Mouse (Mus musculus) layer of hippocampus, postnatal 10 days (tissue): ENCODE measurements around the gene Cytip. TPM values are rescaled to one million over a fixed set of nuclear protein-coding genes. Genes with fewer than 3 reads are reported as not detected.
A peak's percentile ranks its signal among the peaks of the same experiment; 100 is the strongest.

ENCODE experiments used
- DNase-seq, 2 experiments: peaks; one replicate each; pipeline ENCODE4 v3.0.0; 2021; ENCODE audit warnings: low spot score in 2 of 2
- long read RNA-seq: library from polyadenylated mRNA; stranded (forward); transcript quantifications from one replicate; pipeline ENCODE4 v2.0.0, GENCODE M21; 2023
- total RNA-seq, 2 experiments: library from RNA; stranded (reverse); gene quantifications; 2 replicates each; pipeline ENCODE4 v1.2.3; 2021

Gene Cytip
- under 1 TPM; 0.13 to 0.30 TPM for total RNA-seq
- long read RNA-seq = 0 reads

- no peak for DNase-seq
Observed at GRCm38 (mm10) chr2:58195346-58195745, at the start of gene Cytip. TSS of gene Cytip (minus strand) at chr2:58195532.

DNA sequence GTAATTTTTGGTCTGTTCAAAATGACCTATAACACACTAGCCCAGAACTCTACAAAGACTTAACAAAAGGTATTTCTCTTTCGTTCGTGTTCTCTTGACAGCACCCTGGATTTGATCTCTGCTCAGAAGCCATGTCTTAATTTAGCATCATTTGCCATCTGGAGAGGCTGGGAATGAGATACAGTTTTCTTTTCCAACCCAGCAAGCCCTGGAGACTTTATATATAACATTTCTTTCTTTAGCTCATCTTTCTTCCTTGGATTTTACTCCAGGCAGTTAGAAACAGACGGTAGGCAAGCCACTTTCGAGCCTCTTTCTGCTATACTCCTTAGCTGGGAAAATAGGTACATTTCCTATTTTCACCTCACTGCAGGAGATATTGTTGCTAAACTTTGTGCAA lies 45.3 kb upstream of the Cytip start:
- no peak for DNase-seq

DNA sequence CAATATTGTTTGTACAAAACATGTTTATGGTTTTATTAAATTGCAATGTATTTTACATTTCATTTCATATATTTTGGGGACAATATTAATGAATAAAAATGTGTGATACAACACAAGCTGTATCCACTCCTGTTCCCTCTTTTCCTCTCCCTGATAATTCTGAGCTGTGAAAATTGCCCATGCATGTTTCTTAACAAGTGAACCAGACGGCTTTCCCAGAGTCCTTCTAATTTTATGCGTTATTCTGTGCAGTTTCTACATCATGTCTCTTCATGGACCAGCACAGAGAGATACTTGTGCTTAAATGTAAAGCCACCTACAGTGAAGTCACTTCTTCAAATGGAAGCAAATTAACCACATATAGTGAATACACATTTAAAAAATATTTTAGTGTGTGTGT lies 42.2 kb upstream of the Cytip start:
- DNase-seq = no peak

- peak; percentile 72 to 81 for DNase-seq
Observed at GRCm38 (mm10) chr2:58199442-58199841, 4.1 kb upstream of the Cytip start.

DNA sequence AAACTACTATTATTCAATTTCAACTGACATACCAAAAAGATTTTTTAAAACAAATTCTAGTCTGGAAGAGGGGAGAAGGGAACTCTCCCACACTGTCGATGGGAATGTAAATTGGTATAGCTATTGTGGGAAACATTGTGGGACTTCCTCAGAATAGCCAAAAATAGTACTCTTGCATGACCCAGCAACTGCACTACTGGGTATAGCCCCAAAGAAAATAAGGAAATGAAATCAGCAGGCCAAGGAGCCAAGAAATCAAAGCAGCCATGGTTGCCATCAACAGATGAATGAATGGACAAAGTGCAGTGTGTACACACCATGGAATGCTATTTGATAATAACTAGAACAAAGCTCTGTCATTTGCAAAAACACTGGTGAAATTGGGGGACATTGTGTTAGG lies 1.5 kb upstream of the Cytip start:
- DNase-seq = no peak

- no peak for DNase-seq
Observed at GRCm38 (mm10) chr2:58194422-58195115, 763 bp downstream of the Cytip start.

DNA sequence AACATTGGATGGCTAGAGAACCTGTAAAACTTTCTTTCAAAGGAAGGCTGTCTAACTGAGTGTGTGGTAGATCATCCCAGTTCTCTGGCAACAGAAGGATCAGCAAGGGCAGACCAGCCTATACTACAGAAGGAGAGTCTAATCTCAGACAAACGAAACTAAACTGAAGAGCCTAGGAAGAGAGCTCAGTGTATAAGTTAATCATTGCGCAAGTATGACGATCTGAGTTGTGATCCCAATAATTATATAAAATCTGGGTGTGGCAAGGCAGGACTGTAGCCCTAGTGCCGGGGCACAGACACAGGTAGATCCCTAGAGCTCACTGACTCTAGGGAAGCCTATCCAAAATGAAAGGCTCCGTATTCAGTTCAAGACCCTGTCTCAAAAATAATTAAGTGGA lies 3.2 kb downstream of the Cytip start:
- no peak for DNase-seq

DNA sequence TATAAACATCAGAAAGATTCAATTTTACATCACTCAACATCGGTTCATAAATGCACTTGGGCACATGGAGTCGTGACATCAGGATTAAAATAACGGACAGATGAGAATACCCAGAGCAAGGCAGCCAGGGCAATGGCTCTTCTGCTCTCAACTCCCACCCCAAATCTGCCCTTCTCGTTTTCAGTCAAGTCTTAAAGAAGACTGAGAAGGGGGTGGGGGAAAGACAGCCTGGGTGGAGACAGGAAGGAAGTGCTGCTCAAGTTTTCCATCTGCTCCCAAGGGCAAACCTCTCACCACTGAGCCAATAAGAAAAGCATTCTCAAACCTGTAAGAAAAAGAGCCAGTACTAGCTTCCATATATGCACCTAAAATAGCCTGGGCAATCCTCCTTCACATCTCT lies 5.8 kb downstream of the Cytip start:
- no peak for DNase-seq

- no peak for DNase-seq
Observed at GRCm38 (mm10) chr2:58188903-58189302, 6.4 kb downstream of the Cytip start.

DNA sequence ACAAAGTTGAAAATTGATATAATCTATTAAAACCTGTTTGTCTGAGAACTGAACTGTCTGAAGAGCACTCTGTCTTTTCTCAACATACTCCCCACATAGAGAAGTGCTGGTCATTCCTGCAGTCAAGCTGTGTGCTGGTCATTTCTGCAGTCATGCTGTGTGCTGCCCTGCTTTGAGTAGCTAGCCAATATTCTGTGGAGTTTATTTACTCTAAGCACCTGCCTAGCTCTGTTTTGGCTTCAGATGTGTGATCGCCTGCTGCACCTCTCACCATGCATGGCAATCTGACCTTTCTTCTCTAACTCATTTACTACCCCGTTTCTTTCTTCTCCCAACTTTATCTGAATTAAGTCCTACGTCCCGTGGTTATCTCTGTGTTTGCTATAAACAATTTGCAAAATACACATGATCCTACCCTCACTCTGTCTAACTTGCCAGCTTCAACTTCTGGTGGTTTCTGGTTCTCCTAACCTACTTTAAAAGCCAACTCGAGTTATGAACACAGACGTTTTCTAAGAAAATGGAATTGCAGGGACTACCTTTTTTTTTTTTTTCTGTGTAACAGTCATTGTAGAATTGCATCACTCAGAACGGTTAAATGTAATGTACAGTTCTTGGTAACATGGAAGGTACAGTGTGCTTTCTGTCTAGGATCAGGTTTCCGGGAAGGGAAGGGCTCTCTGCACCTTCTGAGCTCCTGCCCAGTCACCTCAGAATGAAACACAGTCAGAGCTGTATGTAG lies 7.9 kb downstream of the Cytip start:
- no peak for DNase-seq

DNA sequence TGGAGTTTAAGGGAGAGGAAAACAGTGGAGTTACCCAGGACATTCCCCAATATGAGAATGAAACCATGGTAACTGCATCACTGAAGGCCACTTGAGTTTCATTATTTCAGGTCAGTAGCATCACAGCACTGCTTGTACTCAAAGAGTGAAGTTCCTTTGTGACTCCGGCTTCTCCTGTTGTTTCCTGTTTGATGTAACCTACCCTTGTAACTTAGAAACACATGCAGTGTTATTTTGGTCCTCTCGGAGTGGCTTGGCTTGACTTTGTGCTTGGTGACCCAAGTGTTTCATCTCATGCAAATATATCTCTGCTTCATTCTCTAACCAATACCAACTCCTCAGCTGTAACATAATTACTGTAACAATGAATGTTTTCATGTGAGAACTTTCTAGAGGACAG lies 11.1 kb downstream of the Cytip start:
- DNase-seq = no peak

- no peak for DNase-seq
Observed at GRCm38 (mm10) chr2:58183658-58184057, 11.7 kb downstream of the Cytip start.

DNA sequence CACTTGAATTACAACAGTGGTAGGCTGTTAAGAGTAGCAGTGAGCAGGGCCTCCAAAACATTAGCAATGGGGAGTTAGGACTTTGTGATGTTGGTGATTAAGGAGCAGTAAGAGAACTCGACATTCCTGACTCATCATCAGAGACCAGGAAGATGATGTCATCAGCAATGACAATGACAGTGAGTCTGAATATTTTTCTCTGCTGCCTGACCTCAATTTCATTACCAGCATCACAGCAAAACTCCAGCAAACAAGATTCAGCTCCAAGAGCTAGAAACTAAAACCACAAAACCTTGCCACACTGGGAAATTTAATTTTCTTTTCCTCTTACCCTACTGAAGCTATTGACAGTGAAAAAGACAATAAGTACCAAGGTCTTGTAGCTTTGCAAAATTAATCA lies 14.6 kb downstream of the Cytip start:
- DNase-seq = no peak

DNA sequence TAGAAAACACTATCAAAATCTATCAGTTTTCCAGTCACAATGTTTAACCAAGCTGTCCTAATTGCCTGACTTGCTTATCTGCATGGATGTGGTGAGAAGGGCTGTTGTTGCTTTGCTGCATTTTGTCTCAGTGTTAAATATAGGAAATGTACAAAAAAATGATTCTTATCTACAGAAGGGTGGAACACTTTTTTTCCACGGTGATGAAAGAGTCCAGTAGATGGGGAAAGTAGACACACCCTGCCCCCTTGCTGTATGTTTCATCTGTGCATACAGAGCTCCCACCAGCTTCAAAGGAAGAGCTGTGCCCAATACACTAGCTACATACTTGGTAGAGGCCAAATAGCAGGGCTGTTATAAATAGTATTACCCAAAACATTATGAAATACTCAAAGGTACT lies 16.3 kb downstream of the Cytip start:
- DNase-seq = no peak

DNA sequence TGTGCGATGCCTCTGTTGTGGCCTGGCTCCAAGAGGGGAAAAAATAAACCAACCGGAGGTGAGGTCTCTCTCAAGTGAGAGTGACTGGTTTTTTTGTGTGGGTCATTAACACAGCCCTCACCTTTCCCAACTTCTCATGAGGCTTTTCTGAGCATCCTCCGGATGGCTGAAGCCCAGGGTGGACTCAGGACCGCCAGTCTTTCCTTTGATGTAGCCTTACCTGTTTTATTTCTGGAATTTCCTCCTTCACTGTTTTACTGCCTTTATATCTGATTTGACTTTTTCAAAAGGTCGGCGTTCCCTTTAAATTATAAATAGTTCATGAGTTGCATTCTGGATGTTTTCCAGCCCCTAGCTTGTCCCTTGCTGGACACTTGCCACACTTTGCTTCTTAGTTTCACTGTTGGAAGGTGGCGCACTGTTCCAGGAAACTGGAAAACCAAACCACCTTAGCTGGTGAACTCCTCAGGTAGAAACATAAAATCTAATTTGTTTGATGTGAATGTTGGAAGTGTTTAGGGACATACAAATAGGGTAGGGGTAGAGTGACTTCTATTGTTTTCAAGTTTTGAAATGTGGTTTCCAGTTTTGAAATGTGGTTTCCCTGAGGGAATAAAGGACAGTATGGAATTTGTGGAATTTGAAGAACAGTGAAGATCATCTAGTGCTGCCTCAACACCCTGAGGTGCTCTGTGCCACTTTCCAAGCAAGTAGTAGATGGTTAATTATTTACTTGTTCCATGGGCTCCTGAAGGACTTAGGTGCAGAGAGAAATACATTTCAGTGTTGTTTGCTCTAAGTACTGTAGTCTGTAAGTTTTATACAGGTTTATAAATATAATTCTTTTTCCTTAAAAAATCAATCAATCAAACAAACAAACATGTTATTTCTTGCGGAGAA lies 19.7 kb downstream of the Cytip start:
- no peak for DNase-seq

DNA sequence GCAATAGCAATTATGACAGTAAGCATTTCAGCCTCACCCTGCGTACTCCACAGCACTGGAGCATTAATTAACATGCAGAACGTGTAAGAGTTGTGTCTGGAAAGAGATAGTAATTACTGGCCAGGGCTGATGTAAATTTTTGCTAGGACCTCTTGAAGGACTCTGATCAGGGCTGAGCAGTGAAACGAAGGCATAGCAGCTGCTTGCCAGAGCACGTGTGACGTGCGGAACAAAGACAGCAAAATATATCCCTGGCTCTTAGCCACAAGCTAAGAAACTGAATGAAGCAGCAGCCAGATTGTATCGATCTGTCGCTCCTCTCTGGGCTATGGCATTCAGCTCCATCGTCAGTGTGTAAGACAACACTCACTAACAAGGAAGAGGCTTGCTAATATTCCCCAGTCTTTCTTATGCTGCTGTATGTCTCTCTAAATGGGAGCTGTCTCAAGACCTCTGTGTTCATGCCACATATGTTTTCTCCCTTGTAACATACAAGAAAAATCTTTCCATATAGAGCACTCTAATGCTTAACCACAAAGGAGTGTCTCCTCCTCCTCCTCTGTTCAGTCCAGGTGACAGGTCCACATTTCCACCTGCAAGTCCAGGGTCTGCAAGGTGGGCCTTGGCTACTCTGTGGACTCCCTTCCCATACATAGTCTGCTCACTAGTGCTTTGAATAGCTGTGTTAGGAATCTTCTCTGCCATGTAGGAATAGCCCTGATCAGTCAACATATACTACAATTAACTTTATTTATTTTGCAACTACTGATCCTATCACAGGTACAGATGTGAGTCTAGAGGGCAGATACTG lies 20.7 kb downstream of the Cytip start:
- DNase-seq = peak; percentile 18 to 29

DNA sequence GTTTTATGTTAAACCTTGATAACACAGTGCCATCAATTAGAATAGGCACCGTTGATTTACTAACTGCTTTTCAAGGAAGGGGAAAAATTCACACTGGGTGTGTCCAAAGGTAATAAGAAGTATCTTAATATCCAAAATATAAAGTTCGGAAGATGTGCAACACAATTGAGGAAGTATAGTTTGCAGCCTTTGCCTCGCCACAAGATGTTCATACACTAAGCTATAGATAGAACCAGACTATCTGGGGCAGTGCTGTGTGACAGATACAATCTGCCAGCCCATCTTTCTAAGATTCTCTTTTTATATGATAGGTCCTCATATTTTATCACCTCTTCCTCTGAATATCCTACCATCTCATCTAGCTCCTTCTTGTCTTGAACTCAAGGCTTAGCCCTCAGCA lies 22.4 kb downstream of the Cytip start:
- DNase-seq = no peak

- no peak for DNase-seq
Observed at GRCm38 (mm10) chr2:58169173-58169572, 26.2 kb downstream of the Cytip start.

GRCm38 (mm10) chr2:58167654-58168053 lies 27.7 kb downstream of the Cytip start:
- DNase-seq = no peak

- no peak for DNase-seq
Observed at GRCm38 (mm10) chr2:58166764-58167163, 28.6 kb downstream of the Cytip start.
